Mouse (Mus musculus): ENCODE data around the gene Rpp38. TPM values are rescaled to one million over a fixed set of nuclear protein-coding genes. Genes with fewer than 3 reads are reported as not detected.

Rpp38 gene
- 1 to 10 TPM; 8.4 to 8.7 TPM for total RNA-seq (2021)

DNA sequence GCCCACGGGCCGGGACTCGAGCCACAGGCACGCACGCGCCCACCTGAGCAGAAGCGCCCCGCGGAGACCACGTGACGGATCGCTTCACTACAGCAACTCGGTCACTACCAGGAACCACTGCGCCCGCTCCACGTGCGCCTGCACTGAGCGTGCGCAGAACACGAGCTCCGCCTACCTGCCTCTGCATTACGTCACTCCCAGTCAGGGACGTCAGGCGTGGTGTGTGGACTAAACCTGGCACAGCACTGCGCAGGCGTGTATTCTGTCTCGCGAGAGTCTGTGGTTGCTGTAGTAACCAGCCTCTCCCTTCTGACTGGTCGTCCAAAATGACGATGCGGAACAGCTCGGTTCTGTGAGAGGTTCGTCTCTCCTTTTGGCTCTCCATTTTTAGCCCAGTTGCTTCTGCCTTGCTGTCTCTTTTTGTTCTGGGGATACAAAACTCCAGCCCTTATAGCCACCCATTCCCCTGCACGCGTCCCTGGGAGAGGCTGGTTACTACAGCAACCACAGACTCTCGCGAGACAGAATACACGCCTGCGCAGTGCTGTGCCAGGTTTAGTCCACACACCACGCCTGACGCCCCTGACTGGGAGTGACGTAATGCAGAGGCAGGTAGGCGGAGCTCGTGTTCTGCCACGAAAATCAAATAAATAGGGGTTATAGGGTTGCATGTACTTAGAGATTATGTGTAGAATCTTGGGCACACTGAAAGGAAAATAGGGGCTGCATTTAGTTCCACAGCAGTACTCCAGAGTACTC, at the start of gene Rpp38:
Rpp38 (minus strand) TSS at position 160 of the 759 bp plus-strand sequence.
- intact Hi-C loops (cut with DNase I), result no loop called here

GRCm38 (mm10) chr2:3365127-3365526, 32.7 kb upstream of the Rpp38 start:
- intact Hi-C loops (cut with DNase I), result no loop called here
- DNase-seq, result no peak

More for the DNA sequence above, at the start of gene Rpp38:
- DNase-seq, result peak; percentile 97

GRCm38 (mm10) chr2:3361067-3361466, 28.6 kb upstream of the Rpp38 start:
- intact Hi-C loops (cut with DNase I), result no loop called here
- no peak for DNase-seq

DNA sequence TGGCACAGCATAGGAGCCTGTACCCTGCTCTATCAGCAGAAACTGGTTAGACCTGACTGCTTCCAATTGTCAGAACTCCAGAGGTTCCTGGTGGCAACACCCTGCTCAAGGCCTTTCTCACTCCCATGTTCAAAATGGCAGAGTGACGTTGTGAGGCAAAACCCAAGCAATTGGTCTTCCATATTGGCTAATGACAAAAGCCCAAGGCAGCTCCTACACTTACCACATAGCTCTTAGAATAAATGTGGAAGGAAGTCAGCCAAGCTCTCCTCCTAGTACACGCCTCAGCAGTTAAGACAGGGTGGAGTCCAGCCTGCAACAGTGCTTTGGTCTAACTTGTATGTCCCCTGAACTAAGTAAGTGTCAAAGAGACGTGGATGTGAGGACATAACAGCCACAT, 25.4 kb upstream of the Rpp38 start:
- no peak for DNase-seq
- intact Hi-C loops (cut with DNase I), result no loop called here

DNA sequence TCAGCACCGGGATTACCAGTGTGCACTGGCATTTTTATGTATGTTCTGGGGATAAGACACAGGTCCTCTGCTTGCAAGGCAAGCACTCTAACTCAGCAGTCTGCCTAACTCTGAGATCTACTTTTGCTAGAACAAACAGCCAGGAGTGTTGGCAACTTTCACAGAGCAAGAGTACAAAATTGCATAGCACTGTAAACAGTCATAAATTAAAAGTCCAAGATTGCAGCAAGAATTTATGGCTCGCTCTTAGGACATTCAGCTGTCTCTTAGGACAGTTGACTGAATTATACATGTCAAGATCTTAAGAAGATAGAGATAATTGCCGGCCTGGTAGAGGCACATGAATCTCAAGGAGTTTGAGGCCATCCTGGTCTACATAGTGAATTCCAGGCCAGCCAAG, 23.9 kb upstream of the Rpp38 start:
- no peak for DNase-seq
- intact Hi-C loops (cut with DNase I), result no loop called here

- DNase-seq, result no peak
- intact Hi-C loops (cut with DNase I), result no loop called here
Measured at GRCm38 (mm10) chr2:3355793-3356192, 23.4 kb upstream of the Rpp38 start.

GRCm38 (mm10) chr2:3353160-3353559, 20.7 kb upstream of the Rpp38 start:
- intact Hi-C loops (cut with DNase I), result loop anchor here (5.0 kb wide), 1 partner anchor 59 kb away; no protein-coding TSS in a partner anchor
- no peak for DNase-seq

- intact Hi-C loops (cut with DNase I), result no loop called here
- DNase-seq, result no peak
Measured at GRCm38 (mm10) chr2:3348919-3349318, 16.5 kb upstream of the Rpp38 start.

DNA sequence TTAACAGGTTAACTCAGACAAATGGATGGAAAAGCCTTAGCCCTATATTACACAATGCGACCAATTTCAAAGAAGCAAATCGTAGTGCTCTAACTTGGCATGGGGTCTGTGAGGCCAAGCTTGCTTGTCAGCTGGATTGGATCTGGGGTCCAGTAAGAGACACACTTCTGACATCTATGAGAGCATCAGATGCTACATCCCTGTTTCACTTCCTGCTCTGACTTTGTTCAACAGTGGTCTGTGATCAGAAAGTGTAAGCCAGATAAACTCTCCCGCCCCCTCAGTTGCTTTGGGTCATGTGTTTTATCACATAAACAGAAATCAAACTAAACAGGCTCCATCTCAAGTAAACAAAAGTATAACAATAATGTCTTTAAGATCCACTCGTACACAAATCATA, 16.0 kb upstream of the Rpp38 start:
- intact Hi-C loops (cut with DNase I), result no loop called here
- DNase-seq, result no peak

- DNase-seq, result peak; percentile 63
- intact Hi-C loops (cut with DNase I), result no loop called here
Measured at GRCm38 (mm10) chr2:3335611-3336301, 3.3 kb upstream of the Rpp38 start, which contains the start of gene Acbd7. TSS of gene Acbd7 (plus strand) at chr2:3336168.

- no peak for DNase-seq
- intact Hi-C loops (cut with DNase I), result no loop called here
Measured at GRCm38 (mm10) chr2:3333761-3334160, 1.3 kb upstream of the Rpp38 start.

- intact Hi-C loops (cut with DNase I), result no loop called here
Measured at GRCm38 (mm10) chr2:3332056-3332455, 387 bp downstream of the Rpp38 start.

DNA sequence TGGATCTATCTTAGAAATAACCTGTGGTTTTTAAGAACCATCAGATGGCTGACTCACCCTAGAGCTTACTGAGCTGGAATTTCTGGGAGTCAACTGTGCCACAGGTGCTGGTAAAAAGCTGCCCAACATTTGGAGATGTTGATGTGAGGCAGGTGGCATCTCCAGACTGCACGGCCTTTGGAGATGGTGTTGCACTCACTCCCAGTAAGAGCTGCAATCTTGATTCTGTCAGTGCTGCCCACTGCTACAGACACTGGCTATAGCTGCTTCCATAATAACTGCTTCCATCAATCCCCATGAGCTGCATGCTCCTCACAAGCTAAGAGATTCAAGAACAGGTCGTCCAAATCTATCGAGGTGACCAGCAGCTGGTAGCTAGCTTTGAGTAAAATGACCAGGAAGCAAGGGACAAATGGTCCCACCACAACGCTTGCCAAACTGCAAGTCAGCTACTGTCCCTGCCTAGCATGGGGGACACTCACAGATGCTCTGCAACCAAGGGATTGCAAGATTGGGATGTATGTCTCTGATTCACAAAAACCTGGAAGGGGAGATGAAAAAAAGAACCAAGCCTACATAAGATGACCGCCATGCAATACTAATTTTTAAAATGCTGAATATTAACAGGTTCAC, 1.3 kb downstream of the Rpp38 start:
- intact Hi-C loops (cut with DNase I), result no loop called here
- DNase-seq, result no peak

More at GRCm38 (mm10) chr2:3332056-3332455, 387 bp downstream of the Rpp38 start:
- no peak for DNase-seq

DNA sequence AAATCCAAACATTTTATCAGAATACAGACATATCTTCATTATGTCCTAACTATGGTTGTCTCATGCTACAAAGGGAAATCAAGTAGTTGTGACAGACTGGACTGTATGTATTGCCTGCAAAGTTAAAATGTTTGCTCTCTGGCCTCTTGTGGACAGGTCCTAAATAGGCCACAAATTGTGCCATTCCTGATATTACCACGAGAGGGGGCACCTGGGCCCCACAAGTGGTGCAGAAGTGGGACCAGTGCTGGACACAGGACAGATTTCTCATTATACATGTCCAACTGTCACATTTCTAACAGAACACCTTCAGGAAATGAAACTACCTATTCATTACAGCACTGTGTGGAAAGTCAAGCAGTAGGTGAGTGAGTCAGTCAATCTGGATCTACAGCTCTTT, 5.1 kb downstream of the Rpp38 start:
- intact Hi-C loops (cut with DNase I), result no loop called here

DNA sequence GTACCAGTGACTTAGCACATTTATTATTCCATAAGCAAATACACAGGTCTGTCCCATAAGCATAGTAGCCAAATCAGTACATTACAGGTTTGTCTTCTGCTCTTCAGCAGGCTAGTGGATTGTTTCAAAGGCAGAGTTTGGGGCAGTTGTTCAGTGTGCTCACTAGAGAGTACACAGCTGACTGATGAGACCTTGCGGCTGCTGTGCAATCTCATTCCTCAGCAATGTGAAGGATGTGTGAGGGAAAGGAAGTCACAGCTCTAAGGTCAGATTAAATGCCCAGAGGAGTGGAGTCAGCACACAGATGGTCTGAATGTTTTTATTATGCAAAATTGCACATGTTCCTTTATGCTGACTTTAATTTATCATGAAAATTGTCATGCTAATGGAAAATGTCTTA, 5.9 kb downstream of the Rpp38 start:
- DNase-seq, result no peak
- intact Hi-C loops (cut with DNase I), result no loop called here

More for the DNA sequence above, 5.1 kb downstream of the Rpp38 start:
- DNase-seq, result peak; percentile 68

DNA sequence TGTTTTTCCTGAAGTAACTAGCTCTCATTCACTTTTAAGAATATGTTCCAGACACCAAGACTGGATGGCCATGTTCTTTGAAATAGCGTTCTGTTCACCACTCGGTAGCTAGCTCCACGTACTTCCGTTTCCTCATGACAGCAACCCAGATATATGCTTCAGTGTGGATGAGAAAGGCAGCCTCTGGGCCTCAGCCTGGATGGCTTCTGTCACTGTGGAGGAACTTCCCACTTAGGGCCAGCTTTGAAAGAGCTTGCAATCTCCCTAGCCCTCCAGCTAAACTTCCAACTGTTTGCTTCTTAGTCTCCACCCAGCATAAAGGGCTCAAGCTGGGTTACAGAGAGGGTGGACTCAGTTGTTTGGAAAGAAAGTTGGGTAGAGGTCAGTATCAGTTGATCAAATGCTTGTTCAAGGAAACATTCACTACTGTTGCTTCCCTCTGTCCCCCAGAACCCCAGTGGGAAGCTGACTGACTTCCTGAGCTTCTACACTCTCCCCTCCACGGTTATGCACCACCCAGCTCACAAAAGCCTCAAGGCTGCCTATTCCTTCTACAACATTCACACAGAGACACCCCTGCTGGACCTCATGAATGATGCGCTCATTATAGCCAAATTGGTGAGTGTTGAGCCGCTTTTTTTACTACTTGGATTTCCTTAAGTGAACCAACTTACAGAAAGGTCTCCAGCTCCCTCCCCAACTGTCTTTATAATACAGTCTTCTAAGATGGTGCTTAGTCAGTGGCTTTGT, 7.9 kb downstream of the Rpp38 start:
- intact Hi-C loops (cut with DNase I), result no loop called here
- DNase-seq, result no peak

DNA sequence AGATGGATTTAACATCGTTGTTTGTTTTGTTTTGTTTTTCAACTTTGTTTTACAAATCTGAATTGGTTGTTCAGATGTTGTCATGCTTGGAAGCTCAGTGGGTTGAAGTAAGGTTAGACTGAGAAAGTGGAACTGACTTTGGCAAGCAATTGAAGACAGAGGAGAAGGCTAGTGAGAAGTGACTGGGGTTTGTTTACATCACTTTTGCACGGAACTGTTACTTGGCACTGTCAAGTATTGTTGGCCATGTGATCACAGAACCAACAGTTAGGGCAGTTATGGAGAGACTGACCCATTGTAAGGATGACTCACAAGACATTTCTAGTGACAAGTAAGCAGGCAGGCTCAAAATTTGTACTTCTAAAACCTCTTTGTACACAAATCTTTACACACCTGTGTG, 9.3 kb downstream of the Rpp38 start:
- intact Hi-C loops (cut with DNase I), result no loop called here
- no peak for DNase-seq

GRCm38 (mm10) chr2:3305426-3306025, 26.9 kb downstream of the Rpp38 start:
- DNase-seq, result peak; percentile 10
- intact Hi-C loops (cut with DNase I), result no loop called here

DNA sequence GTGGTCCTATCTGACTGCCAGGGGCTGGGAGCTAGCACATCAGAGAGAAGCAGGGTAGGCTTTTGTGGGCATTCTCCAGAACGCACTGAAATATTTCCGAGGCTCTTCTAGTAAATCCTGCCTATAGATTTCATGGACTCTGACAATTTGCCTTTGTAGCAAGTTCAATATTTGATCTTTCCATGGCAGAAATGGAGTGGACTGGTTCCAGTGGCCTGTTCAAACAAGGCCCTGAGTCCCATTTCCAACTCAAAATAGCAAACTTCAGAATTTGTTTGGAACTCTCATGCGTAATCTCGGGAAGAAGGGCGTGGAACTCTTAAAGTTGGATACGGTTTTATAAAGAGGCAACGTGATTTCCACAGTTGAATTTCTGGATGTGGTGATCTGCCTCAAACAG, 36.6 kb downstream of the Rpp38 start:
- intact Hi-C loops (cut with DNase I), result no loop called here
- DNase-seq, result no peak

DNA sequence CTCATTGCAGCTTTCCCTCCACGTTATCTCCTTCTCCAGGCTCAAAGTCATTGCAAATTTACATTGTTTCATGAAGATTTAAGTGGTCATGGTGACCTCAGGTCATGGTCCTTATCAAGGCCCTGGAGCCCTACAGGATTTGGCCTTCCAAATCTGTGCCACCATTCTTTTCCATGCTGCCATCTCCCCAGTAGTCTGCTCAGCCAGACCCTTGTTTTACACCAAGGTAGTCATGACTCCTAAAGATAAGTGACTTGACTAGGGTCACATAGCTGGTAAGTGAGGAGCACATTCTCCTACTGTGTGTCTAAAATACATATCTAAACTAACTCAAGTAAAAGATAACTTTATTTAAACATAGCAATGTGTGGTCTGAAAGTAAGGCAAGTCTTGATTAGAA, 40.3 kb downstream of the Rpp38 start:
- intact Hi-C loops (cut with DNase I), result no loop called here

GRCm38 (mm10) chr2:3289581-3289980, 42.9 kb downstream of the Rpp38 start:
- intact Hi-C loops (cut with DNase I), result no loop called here
- DNase-seq, result no peak

More for the DNA sequence above, 40.3 kb downstream of the Rpp38 start:
- DNase-seq, result no peak

Measured in left cerebral cortex, postnatal 4 days (tissue).